ENCODE assay signal across 11 mouse cellular contexts in genomic region chr15:97468732-97469683, GRCm38 (mm10).
DNase-seq lines count a peak whose midpoint lies in the region; ATAC-seq and TF ChIP-seq lines count a peak whose summit lies in the region.
"Had no signal": no experiment of that assay in that cellular context is flagged by ENCODE, and none has a peak within 500 bp of the region (broad histone marks: within the 10 kb centered on the region; RNA-seq: fewer than 3 reads in every experiment).

No protein-coding gene starts in this region.

- H3K36me3 ChIP-seq in C2C12 (ENCODE audit: control insufficient read depth, insufficient read depth): no peaks in the 10 kb centered on the region
- no peaks in the 10 kb centered on the region for H3K36me3 ChIP-seq in liver, postnatal 0 days (replicated peaks; ENCODE audit: insufficient read depth, low read length)
- H3K36me3 ChIP-seq in spleen, adult 2 months (ENCODE audit: control insufficient read depth, insufficient read depth, low read length): no peaks in the 10 kb centered on the region
- H3K36me3 ChIP-seq: forebrain, embryonic 12.5 days had no signal

- peak overlapping the region; percentile 7; the same call in 1 of the 2 replicates for H3K27ac ChIP-seq in liver, postnatal 0 days (ENCODE audit: low read depth)
- H3K27ac ChIP-seq in spleen, adult 2 months (ENCODE audit: insufficient read depth, low read length): peak overlapping the region; percentile 100
- no peak overlapping the region for H3K27ac ChIP-seq in layer of hippocampus, adult 2 months
- H3K27ac ChIP-seq: forebrain, embryonic 12.5 days; left cerebral cortex, adult 2 months; macrophage had no signal

- H3K27me3 ChIP-seq in C2C12 (ENCODE audit: control insufficient read depth, insufficient read depth, insufficient read length): peaks cover 6% of the 10 kb centered on the region
- H3K27me3 ChIP-seq in liver, postnatal 0 days (ENCODE audit: insufficient read depth, low read length): no peaks in the 10 kb centered on the region
- no peaks in the 10 kb centered on the region for H3K27me3 ChIP-seq in spleen, adult 2 months (ENCODE audit: control insufficient read depth, insufficient read depth, low read length)
- H3K27me3 ChIP-seq: forebrain, embryonic 12.5 days had no signal

- no peaks in the 10 kb centered on the region for H3K79me2 ChIP-seq in C2C12 (ENCODE audit: control insufficient read depth, insufficient read depth)

- TF ChIP-seq POLR2A in spleen, adult 2 months (IDR thresholded peaks at IDR 0.05; ENCODE audit: low read depth, low read length): peak; percentile 93

- H3K4me1 ChIP-seq in liver, postnatal 0 days (ENCODE audit: insufficient read depth): peaks cover 13% of the 10 kb centered on the region; the same call in 1 of the 2 replicates
- H3K4me1 ChIP-seq in spleen, adult 2 months (ENCODE audit: control insufficient read depth, insufficient read depth, insufficient read length): peaks cover 57% of the 10 kb centered on the region
- H3K4me1 ChIP-seq: forebrain, embryonic 12.5 days had no signal

- peak; percentile 17; the same call in 1 of the 2 replicates for ATAC-seq in liver, postnatal 0 days

- H3K79me3 ChIP-seq in C2C12 (ENCODE audit: low read depth): no peaks in the 10 kb centered on the region

- peak; percentile 86 for DNase-seq in 416B (ENCODE audit: low read depth)
- DNase-seq in liver, postnatal 0 days: no peak
- DNase-seq in spleen, adult 2 months (ENCODE audit: low read depth in 1 of 2, low spot score in 2 of 2): peak; percentile 66 to 82
- no peak for DNase-seq in layer of hippocampus, adult 2 months (ENCODE audit: low spot score in 2 of 2)
- DNase-seq in frontal cortex, postnatal 36 days (ENCODE audit: low spot score in 2 of 2): no peak
- DNase-seq in embryo, embryonic 9.5 days (ENCODE audit: extremely low spot score): no peak

- 41% methylated on average over 23 of the region's 23 CpGs for WGBS in liver, postnatal 0 days (ENCODE audit: insufficient replicate concordance)
- whole genome bisulfite sequencing in spleen, adult 2 months: 23% methylated on average over 23 of the region's 23 CpGs

- 0 out of 2 replicates have a peak overlapping the region, but pooled peaks have one; percentile 1 for H3K4me2 ChIP-seq in liver, postnatal 0 days (ENCODE audit: low read depth, low read length)
- H3K4me2 ChIP-seq: forebrain, embryonic 12.5 days; heart, embryonic 11.5 days had no signal

- H3ac ChIP-seq in C2C12 (ENCODE audit: control insufficient read depth, insufficient read length, low read depth): no peak overlapping the region

- no peak overlapping the region for H3K9ac ChIP-seq in liver, postnatal 0 days (replicated peaks)
- H3K9ac ChIP-seq: forebrain, embryonic 12.5 days had no signal

- TF ChIP-seq CTCF in C2C12 (IDR thresholded peaks at IDR 0.05; ENCODE audit: control insufficient read depth, insufficient read depth, insufficient read length): no peak
- no peak for TF ChIP-seq CTCF in liver, postnatal 0 days (IDR thresholded peaks at IDR 0.05; ENCODE audit: low read depth)
- TF ChIP-seq CTCF in spleen, adult 2 months (IDR thresholded peaks at IDR 0.05; ENCODE audit: extremely low read depth, insufficient read depth, insufficient read length, insufficient replicate concordance): no peak
- TF ChIP-seq CTCF in layer of hippocampus, adult 2 months (conservative IDR thresholded peaks at IDR 0.05): no peak

- H3K9me3 ChIP-seq in liver, postnatal 0 days (ENCODE audit: low read length): no peaks in the 10 kb centered on the region
- H3K9me3 ChIP-seq: forebrain, embryonic 12.5 days had no signal

- TF ChIP-seq EP300 in liver, postnatal 0 days (IDR thresholded peaks at IDR 0.05; ENCODE audit: low read depth): no peak

- H3K4me3 ChIP-seq in C2C12 (ENCODE audit: insufficient read depth, poor library complexity, severe bottlenecking): no peak overlapping the region
- no peak overlapping the region for H3K4me3 ChIP-seq in liver, postnatal 0 days (ENCODE audit: low read depth, low read length)
- peak overlapping the region; percentile 62 for H3K4me3 ChIP-seq in spleen, adult 2 months (ENCODE audit: extremely low read depth, insufficient read depth, insufficient read length)
- H3K4me3 ChIP-seq in layer of hippocampus, adult 2 months: no peak overlapping the region
- H3K4me3 ChIP-seq: forebrain, embryonic 12.5 days; left cerebral cortex, adult 2 months had no signal

TF ChIP-seq in C2C12, 6 proteins besides CTCF, POLR2A, EP300 and RAD21:
- TF ChIP-seq CEBPB (IDR thresholded peaks at IDR 0.05; ENCODE audit: low read depth) (no peak), MYOD1 (IDR thresholded peaks at IDR 0.05; ENCODE audit: control insufficient read depth, insufficient read length, low read depth) (peak; percentile 51)

Comparison
In these comparisons a context has a peak if more than half of its experiments do, and no peak if none do; other contexts are left out.
1. DNase-seq: peak in 416B (single experiment) and spleen, adult 2 months (2 of 2); none in liver, postnatal 0 days (single experiment), layer of hippocampus, adult 2 months (0 of 2), frontal cortex, postnatal 36 days (0 of 2) and embryo, embryonic 9.5 days (single experiment).